Mouse (Mus musculus): ENCODE measurements around the gene 4430402I18Rik.

- no peak for TF ChIP-seq CTCF (conservative IDR thresholded peaks at IDR 0.05; ENCODE audit: insufficient read depth, insufficient read length, low read depth, low read length)
- no peak for TF ChIP-seq POLR2A (IDR thresholded peaks at IDR 0.05; ENCODE audit: low read depth, low read length)
These were observed 1.6 kb upstream of the 4430402I18Rik start for GRCm38 (mm10) chr19:28969231-28969630.
